Mouse (Mus musculus): Measurements from ENCODE around the gene Ghrhr. TPM values are rescaled to one million over a fixed set of nuclear protein-coding genes. Genes with fewer than 3 reads are reported as not detected.

Ghrhr gene
- not detected in 2 replicates for polyA plus RNA-seq (2016; fragmentation: Nextera tagmentation; extraction: Ambion mirVana)

- Histone ChIP-seq H3K4me1 (peaks cover 34% of the 10 kb centered on the region), H3K4me2 (no peak within 1 kb of the TSS), H3K27me3 (replicated peaks) (peaks cover 12% of the 10 kb centered on the region; the same call in 1 of the 2 replicates), H3K9me3 (replicated peaks) (peaks cover 7% of the 10 kb centered on the region; the same call in 1 of the 2 replicates), H3K4me3 (no peak within 1 kb of the TSS), H3K9ac (no peak within 1 kb of the TSS), H3K27ac (no peak within 1 kb of the TSS), H3K36me3 (no peaks in the 10 kb centered on the region)
- ATAC-seq = no peak
- 70% methylated on average over 6 of the region's 6 CpGs for WGBS (ENCODE audit: insufficient replicate concordance)
Measured at GRCm38 (mm10) chr6:55376076-55376475, at the start of gene Ghrhr. Ghrhr (plus strand) TSS chr6:55376295.

DNA sequence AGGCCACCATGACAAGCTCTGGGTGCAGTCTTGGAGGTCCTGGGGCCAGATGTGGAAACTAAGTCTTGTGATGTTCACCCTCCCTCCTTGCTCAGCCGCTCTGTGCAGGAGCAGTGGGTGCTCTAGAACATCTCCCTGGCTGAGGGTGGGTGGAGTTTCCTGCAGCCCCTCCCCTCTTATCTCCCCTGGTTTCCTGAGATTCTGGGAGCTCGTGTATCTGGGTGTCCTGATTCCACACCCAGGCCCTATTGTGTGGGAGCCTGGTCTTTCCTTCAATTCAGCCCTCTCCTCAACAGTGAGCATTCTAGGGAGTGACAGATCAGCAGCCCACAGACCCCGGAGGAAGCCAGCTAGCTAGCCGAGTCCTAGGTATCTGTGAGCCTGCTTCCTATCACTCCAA is 49.8 kb upstream of the Ghrhr start:
- Histone ChIP-seq H3K27me3 (replicated peaks) (0 out of 2 replicates have a peak, but pooled peaks cover 5% of the 10 kb centered on the region), H3K4me3 (no peak overlapping the region), H3K27ac (0 out of 2 replicates have a peak overlapping the region, but pooled peaks have one; percentile 20), H3K4me2 (peak overlapping the region; percentile 24; the same call in 1 of the 2 replicates), H3K9me3 (replicated peaks) (no peaks in the 10 kb centered on the region), H3K9ac (no peak overlapping the region), H3K36me3 (no peaks in the 10 kb centered on the region), H3K4me1 (peaks cover 81% of the 10 kb centered on the region)
- peak; percentile 9 for ATAC-seq
- WGBS (ENCODE audit: insufficient replicate concordance) = 7% methylated on average over 4 of the region's 4 CpGs

DNA sequence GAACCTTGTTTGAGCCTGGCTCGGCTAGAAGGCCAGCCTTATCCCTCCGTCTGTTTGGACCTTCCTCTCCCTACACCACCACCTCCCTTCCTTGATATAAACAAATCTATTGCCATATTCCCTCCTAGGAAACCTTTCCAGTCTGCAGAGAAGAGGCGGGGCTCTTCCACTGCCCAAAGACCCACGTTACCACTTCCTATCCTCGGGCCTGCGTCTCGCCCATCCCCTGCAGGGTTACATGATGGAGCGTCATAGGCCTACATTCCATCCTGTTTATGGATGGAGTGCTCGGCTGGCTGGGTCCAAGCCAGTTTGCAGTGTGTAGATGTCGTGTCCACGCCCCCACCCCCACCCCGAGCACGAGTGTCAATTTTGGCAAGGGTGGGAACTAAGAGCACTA is 48.8 kb upstream of the Ghrhr start:
- H3K27ac ChIP-seq = no peak overlapping the region
- no peak overlapping the region for H3K9ac ChIP-seq
- no peaks in the 10 kb centered on the region for H3K9me3 ChIP-seq (replicated peaks)
- no peak overlapping the region for H3K4me2 ChIP-seq
- H3K27me3 ChIP-seq (replicated peaks) = 0 out of 2 replicates have a peak, but pooled peaks cover 5% of the 10 kb centered on the region
- no peak overlapping the region for H3K4me3 ChIP-seq
- WGBS (ENCODE audit: insufficient replicate concordance) = 52% methylated on average over 13 of the region's 13 CpGs
- H3K36me3 ChIP-seq = no peaks in the 10 kb centered on the region
- H3K4me1 ChIP-seq = peaks cover 80% of the 10 kb centered on the region
- no peak for ATAC-seq

GRCm38 (mm10) chr6:55328179-55328578 is 47.9 kb upstream of the Ghrhr start:
- no peak for ATAC-seq
- H3K9ac ChIP-seq = no peak overlapping the region
- H3K9me3 ChIP-seq (replicated peaks) = no peaks in the 10 kb centered on the region
- H3K4me3 ChIP-seq = no peak overlapping the region
- peaks cover 72% of the 10 kb centered on the region for H3K4me1 ChIP-seq
- peaks cover 13% of the 10 kb centered on the region for H3K27me3 ChIP-seq (replicated peaks)
- H3K4me2 ChIP-seq = no peak overlapping the region
- H3K36me3 ChIP-seq = no peaks in the 10 kb centered on the region
- WGBS (ENCODE audit: insufficient replicate concordance) = 53% methylated on average over 4 of the region's 4 CpGs
- H3K27ac ChIP-seq = no peak overlapping the region

GRCm38 (mm10) chr6:55331315-55331714 is 44.8 kb upstream of the Ghrhr start:
- no peak overlapping the region for H3K4me2 ChIP-seq
- H3K27ac ChIP-seq = no peak overlapping the region
- H3K4me1 ChIP-seq = peaks cover 63% of the 10 kb centered on the region
- no peaks in the 10 kb centered on the region for H3K36me3 ChIP-seq
- no peak overlapping the region for H3K9ac ChIP-seq
- no peak for ATAC-seq
- WGBS (ENCODE audit: insufficient replicate concordance) = 38% methylated on average over 6 of the region's 6 CpGs
- peaks cover 14% of the 10 kb centered on the region for H3K27me3 ChIP-seq (replicated peaks)
- no peak overlapping the region for H3K4me3 ChIP-seq
- H3K9me3 ChIP-seq (replicated peaks) = no peaks in the 10 kb centered on the region

DNA sequence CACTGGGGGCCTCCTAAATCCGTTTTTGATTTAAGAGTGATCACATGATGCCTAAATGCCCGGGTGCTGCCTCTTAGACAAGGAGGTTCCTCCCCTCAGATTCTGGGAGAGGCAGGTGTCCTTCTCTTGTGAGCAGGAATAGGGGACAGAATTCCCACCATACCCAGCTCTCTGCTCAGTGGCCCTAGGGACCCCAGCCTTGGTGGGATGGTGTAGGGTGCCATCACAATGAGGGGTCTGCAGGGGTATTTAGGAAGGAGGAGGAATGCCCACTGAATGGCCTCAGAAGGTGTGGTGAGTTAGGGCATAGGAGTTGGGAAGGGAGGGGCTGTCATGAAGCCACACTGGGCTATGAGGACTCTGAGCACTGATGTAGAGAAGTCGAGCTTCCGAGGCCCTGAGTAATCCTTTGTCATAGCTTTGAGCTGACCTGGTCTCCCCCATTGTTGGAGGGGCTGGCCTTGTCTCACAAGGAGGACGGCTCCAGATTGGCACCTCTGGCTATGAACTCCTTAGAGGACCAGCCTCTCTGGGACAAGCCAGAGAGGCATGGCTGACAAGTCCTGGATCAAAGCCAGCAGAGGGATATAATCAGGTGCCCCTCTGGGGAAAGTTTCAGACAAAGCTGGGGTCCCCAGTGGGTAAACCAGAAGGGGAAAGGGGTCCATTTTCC is 43.9 kb upstream of the Ghrhr start:
- no peak overlapping the region for H3K4me2 ChIP-seq
- peaks cover 14% of the 10 kb centered on the region for H3K27me3 ChIP-seq (replicated peaks)
- no peaks in the 10 kb centered on the region for H3K36me3 ChIP-seq
- H3K4me3 ChIP-seq = no peak overlapping the region
- peaks cover 63% of the 10 kb centered on the region for H3K4me1 ChIP-seq
- no peak for ATAC-seq
- no peak overlapping the region for H3K27ac ChIP-seq
- no peaks in the 10 kb centered on the region for H3K9me3 ChIP-seq (replicated peaks)
- WGBS (ENCODE audit: insufficient replicate concordance) = 51% methylated on average over 5 of the region's 5 CpGs
- no peak overlapping the region for H3K9ac ChIP-seq

DNA sequence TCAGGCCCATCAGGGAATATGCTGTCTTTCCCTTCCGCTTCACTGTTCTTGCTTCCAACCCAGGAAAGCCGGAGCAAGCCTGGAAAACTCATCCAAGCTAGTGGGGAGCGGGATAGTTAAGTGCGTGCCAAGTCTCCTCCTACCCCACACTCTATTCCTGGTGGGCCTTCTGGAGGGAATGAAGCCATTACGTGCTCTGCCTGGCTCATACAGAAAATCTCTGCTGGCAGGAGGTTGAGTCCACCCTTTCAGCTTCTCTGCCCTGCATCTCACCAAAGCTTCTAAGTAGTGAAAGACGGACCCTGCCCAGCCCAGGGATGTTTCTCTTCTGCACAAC is 43.4 kb upstream of the Ghrhr start:
- no peak for ATAC-seq
- Histone ChIP-seq H3K27ac (no peak overlapping the region), H3K9me3 (replicated peaks) (no peaks in the 10 kb centered on the region), H3K4me1 (peaks cover 63% of the 10 kb centered on the region), H3K27me3 (replicated peaks) (peaks cover 14% of the 10 kb centered on the region), H3K4me2 (no peak overlapping the region), H3K36me3 (no peaks in the 10 kb centered on the region), H3K9ac (no peak overlapping the region), H3K4me3 (no peak overlapping the region)
- 86% methylated on average over 6 of the region's 6 CpGs for WGBS (ENCODE audit: insufficient replicate concordance)

- whole genome bisulfite sequencing (ENCODE audit: insufficient replicate concordance) = 25% methylated on average over 12 of the region's 12 CpGs
- no peaks in the 10 kb centered on the region for H3K9me3 ChIP-seq (replicated peaks)
- peaks cover 81% of the 10 kb centered on the region for H3K4me1 ChIP-seq
- H3K4me3 ChIP-seq = peak within 1 kb of the TSS; percentile 48
- ATAC-seq = peak; percentile 35; the same call in 1 of the 2 replicates
- peak within 1 kb of the TSS; percentile 66 for H3K9ac ChIP-seq
- H3K4me2 ChIP-seq = peak within 1 kb of the TSS; percentile 62
- H3K27me3 ChIP-seq (replicated peaks) = peaks cover 9% of the 10 kb centered on the region
- H3K27ac ChIP-seq = peak within 1 kb of the TSS; percentile 81
- H3K36me3 ChIP-seq = no peaks in the 10 kb centered on the region
Measured at GRCm38 (mm10) chr6:55335989-55336514, 40.0 kb upstream of the Ghrhr start, which contains the start of gene Aqp1. Aqp1 (plus strand) TSS chr6:55336432.

GRCm38 (mm10) chr6:55337242-55337641 is 38.9 kb upstream of the Ghrhr start:
- no peaks in the 10 kb centered on the region for H3K36me3 ChIP-seq
- no peak for ATAC-seq
- H3K4me1 ChIP-seq = peaks cover 81% of the 10 kb centered on the region
- H3K27me3 ChIP-seq (replicated peaks) = peaks cover 9% of the 10 kb centered on the region
- H3K4me2 ChIP-seq = peak overlapping the region; percentile 62
- H3K9me3 ChIP-seq (replicated peaks) = no peaks in the 10 kb centered on the region
- H3K9ac ChIP-seq = peak overlapping the region; percentile 66
- H3K4me3 ChIP-seq = peak overlapping the region; percentile 48
- WGBS (ENCODE audit: insufficient replicate concordance) = 50% methylated on average over 5 of the region's 5 CpGs
- H3K27ac ChIP-seq = peak overlapping the region; percentile 81

DNA sequence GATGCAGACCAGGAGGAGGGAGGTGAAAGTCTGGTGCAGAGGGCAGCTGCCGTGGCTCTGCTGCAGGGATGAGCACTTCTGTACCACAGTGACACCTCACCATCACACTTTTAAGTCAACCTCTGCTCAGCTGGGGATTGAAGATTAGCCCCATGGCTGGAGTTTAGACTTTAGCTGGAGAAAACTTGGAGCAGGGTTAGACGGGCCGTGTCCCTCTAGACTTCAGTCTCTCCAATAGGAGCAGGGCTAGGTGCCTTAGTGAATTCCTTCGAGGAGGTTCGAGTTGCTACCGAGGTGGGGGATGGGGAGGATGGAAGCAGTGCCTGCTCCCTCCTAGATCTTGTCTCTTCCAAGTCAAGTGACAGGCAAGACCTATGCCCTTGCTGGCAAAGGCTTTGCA is 38.0 kb upstream of the Ghrhr start:
- WGBS (ENCODE audit: insufficient replicate concordance) = 47% methylated on average over 6 of the region's 6 CpGs
- no peak for ATAC-seq
- Histone ChIP-seq H3K9ac (peak overlapping the region; percentile 66), H3K9me3 (replicated peaks) (no peaks in the 10 kb centered on the region), H3K27me3 (replicated peaks) (0 out of 2 replicates have a peak, but pooled peaks cover 2% of the 10 kb centered on the region), H3K4me3 (peak overlapping the region; percentile 48), H3K36me3 (no peaks in the 10 kb centered on the region), H3K27ac (peak overlapping the region; percentile 81), H3K4me1 (peaks cover 90% of the 10 kb centered on the region), H3K4me2 (peak overlapping the region; percentile 62)

DNA sequence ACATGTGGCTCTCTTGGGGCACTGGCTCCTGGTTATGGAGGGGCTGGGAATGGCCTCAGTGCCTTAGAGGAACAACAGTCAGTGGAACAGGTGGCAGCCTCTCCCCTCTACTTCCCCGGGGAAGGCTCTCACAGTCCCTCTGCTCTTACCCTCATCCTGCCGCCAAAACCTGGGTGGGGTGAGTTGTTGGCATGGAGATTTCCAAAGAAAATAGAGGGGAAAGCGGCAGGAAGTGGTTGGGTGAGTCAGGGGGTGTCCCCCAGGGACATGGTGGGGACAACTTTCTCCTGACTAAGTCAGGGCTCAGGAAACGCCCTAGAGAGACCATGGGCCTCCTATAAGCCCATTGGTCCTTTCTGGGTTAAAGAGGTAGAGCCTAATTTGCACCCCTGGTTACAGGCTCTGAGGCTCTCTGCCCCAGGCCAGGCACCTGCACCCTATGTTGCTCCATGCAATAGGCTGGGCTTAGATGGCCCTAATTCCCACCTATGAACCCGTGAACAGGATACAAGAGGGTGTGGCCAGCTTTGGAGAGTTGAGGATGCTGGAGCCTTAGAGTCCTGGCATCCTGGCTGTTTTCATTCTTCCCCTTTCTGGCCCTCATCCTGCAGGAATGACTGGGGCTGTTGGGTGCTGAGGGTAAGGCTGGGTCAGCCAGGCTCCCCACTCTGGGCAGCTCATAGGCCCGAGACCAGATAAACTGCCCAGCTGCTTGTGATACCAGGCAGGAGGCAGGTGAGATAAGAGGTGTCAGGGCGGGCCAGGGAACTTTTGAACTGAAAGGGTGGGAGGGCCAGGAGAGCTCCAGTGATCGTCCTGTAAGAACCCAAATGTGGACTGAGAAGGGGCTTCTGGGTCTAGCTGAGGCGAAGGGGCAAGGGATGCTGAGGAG is 36.9 kb upstream of the Ghrhr start:
- peak; percentile 88 for ATAC-seq
- H3K4me2 ChIP-seq = peak overlapping the region; percentile 62
- H3K27me3 ChIP-seq (replicated peaks) = no peaks in the 10 kb centered on the region
- H3K4me1 ChIP-seq = peaks cover 99% of the 10 kb centered on the region
- WGBS (ENCODE audit: insufficient replicate concordance) = 35% methylated on average over 9 of the region's 9 CpGs
- peak overlapping the region; percentile 66 for H3K9ac ChIP-seq
- peak overlapping the region; percentile 81 for H3K27ac ChIP-seq
- H3K9me3 ChIP-seq (replicated peaks) = no peaks in the 10 kb centered on the region
- no peaks in the 10 kb centered on the region for H3K36me3 ChIP-seq
- peak overlapping the region; percentile 48 for H3K4me3 ChIP-seq

DNA sequence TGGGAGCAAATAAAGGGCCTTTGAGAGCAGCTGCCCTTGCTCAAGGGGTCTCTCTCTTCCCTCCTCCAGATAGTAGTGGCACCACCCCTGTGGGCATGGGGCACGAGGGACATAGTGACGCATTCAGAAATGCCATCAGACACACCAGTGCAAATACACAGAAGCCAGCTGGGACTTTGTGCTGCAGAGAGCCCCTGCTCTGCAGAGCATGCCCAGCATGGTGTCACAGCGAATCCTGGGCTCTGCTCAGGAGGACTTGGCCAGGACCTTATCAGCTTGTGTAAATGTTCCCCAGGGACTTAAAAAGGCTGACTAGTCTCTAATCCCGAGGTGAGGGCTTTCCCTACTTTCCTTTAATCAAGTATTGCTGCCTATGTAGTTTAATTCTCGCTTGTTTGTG is 34.4 kb upstream of the Ghrhr start:
- 35% methylated on average over 5 of the region's 5 CpGs for WGBS (ENCODE audit: insufficient replicate concordance)
- H3K4me3 ChIP-seq = no peak overlapping the region

More for the DNA sequence above, 34.4 kb upstream of the Ghrhr start:
- peaks cover 8% of the 10 kb centered on the region; the same call in 1 of the 2 replicates for H3K36me3 ChIP-seq
- no peaks in the 10 kb centered on the region for H3K27me3 ChIP-seq (replicated peaks)
- H3K27ac ChIP-seq = peak overlapping the region; percentile 81
- peak overlapping the region; percentile 37; the same call in 1 of the 2 replicates for H3K9ac ChIP-seq
- H3K4me2 ChIP-seq = peak overlapping the region; percentile 33
- H3K9me3 ChIP-seq (replicated peaks) = no peaks in the 10 kb centered on the region
- no peak for ATAC-seq
- H3K4me1 ChIP-seq = peaks cover 88% of the 10 kb centered on the region
